Mouse (Mus musculus) liver, embryonic 15.5 days (tissue): ENCODE measurements at regions not wholly inside any gene's neighbourhood (a gene's known extent, or its start where the extent isn't known, plus 50 kb on each side); places are given as distances from the start of the nearest gene placed in this dataset.
"Not testable (repeated sequence)": the region's sequence is repeated elsewhere in the genome, so short reads cannot be mapped to it uniquely, and the experiment has no call there.

Experiments used
- ATAC-seq: fragments of 200-750 bp; cut with Nextera tagmentation; 2 replicates; pipeline ENCODE4 v1.8.0; 2017; ENCODE audit warnings: moderate number of reproducible peaks, mild to moderate bottlenecking, moderate library complexity; ENCODE audit not compliant: insufficient read depth
- H3K27ac ChIP-seq: fragments of 300-500 bp; sonication (generic); replicated peaks from 2 replicates; pipeline ENCODE4 v1.5.1; 2015; ENCODE audit warnings: mild to moderate bottlenecking, inconsistent platforms
- H3K27me3 ChIP-seq: fragments of 300-500 bp; sonication (generic); 2 replicates; pipeline ENCODE4 v1.6.1; 2015; ENCODE audit warnings: mild to moderate bottlenecking, inconsistent platforms
- H3K36me3 ChIP-seq: fragments of 300-500 bp; sonication (generic); replicated peaks from 2 replicates; pipeline ENCODE4 v1.6.1; 2015; ENCODE audit warnings: moderate library complexity, mild to moderate bottlenecking, inconsistent platforms
- H3K4me1 ChIP-seq: fragments of 300-500 bp; sonication (generic); replicated peaks from 2 replicates; pipeline ENCODE4 v1.6.1; 2015; ENCODE audit warnings: inconsistent platforms
- H3K4me2 ChIP-seq: fragments of 300-500 bp; sonication (generic); 2 replicates; pipeline ENCODE4 v1.6.1; 2015; ENCODE audit warnings: moderate library complexity, mild to moderate bottlenecking, inconsistent platforms
- H3K4me3 ChIP-seq: fragments of 300-500 bp; sonication (generic); replicated peaks from 2 replicates; pipeline ENCODE4 v1.5.1; 2015; ENCODE audit warnings: mild to moderate bottlenecking, inconsistent platforms
- H3K9ac ChIP-seq: fragments of 300-500 bp; sonication (generic); 2 replicates; pipeline ENCODE4 v1.6.1; 2015; ENCODE audit warnings: moderate library complexity, mild to moderate bottlenecking, inconsistent platforms
- H3K9me3 ChIP-seq: fragments of 300-500 bp; sonication (generic); replicated peaks from 2 replicates; pipeline ENCODE4 v1.6.1; 2016; ENCODE audit warnings: inconsistent platforms
- WGBS: fragments of 180-500 bp; shearing (Covaris S2); methylation state at CpG from one replicate; pipeline ENCODE4 v1.1.7; 2015; ENCODE audit warnings: mixed read lengths; ENCODE audit not compliant: insufficient replicate concordance; 5-methylcytosine and 5-hydroxymethylcytosine counted together

DNA sequence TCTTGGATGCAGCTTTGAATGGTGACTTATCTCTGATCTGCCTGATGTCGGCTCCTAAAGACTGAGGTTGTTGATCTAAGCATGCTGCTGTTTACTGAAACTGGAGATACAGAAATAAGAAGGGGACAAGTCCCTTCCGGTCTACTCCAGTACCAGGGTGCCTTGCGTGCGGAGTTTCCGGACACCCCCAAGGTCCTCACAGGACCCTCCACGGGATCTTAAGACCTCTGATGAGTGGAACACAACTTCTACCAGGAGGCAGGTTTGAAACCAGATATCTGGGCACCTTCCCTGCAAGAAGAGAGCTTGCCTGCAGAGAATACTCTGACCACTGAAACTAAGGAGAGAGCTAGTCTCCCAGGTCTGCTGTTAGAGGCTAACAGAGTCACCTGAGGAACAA, 148.9 kb upstream of the Stt3b start:
- H3K9ac ChIP-seq, H3K4me2 ChIP-seq, H3K4me1 ChIP-seq, H3K36me3 ChIP-seq, H3K4me3 ChIP-seq, H3K27me3 ChIP-seq, ATAC-seq, H3K27ac ChIP-seq, H3K9me3 ChIP-seq: not testable (repeated sequence)
- WGBS: 76% methylated on average over 6 of the region's 6 CpGs

DNA sequence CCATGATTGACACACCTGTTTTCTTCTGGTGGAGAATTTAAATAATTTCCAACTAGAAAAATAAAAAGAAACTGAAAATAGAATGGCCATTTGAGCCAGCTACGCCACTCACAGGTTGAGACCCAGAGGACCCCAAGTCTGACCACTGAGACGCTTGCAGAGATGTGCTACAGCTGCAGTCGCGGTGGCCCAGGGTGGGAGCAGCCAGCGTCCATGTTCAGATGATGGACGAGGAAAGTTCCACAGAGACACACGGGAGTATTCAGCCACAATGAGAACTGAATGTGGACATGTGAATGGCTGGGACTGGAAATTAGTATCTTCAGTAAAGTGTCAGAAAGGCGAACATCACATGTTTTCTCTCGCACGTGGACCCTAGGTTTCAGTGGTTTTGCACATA, 155.1 kb upstream of the Stt3b start:
- H3K4me3 ChIP-seq: no peak overlapping the region
- no peak overlapping the region for H3K4me2 ChIP-seq
- H3K9me3 ChIP-seq: no peaks in the 10 kb centered on the region
- H3K9ac ChIP-seq: no peak overlapping the region
- ATAC-seq: no peak
- 72% methylated on average over 10 of the region's 10 CpGs for WGBS
- H3K27ac ChIP-seq: no peak overlapping the region
- no peaks in the 10 kb centered on the region for H3K36me3 ChIP-seq
- no peaks in the 10 kb centered on the region for H3K4me1 ChIP-seq
- H3K27me3 ChIP-seq: no peaks in the 10 kb centered on the region

DNA sequence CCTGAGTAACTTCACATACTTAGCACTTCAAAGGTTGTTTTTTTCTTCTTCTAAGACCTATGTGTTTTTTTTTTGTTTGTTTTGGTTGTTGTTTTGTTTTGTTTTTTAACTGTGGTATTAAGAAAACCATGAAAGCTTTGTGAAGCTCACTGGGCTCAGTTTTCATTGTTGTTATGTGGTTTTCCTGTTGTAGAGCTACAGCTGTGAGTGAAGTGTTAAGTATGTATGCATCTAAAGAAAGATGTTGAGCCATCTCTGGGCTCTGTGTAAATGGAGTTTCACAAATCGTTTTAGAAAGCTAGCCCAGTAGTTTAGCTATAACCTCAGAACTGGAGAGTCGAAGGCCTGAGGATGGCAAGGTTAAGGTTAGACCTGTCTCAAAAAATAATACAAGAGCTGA, 158.4 kb upstream of the Stt3b start:
- ATAC-seq: no peak
- Histone ChIP-seq H3K9ac (no peak overlapping the region), H3K27ac (no peak overlapping the region), H3K27me3 (no peaks in the 10 kb centered on the region), H3K36me3 (no peaks in the 10 kb centered on the region), H3K4me3 (no peak overlapping the region), H3K4me2 (no peak overlapping the region), H3K4me1 (peaks cover 3% of the 10 kb centered on the region), H3K9me3 (no peaks in the 10 kb centered on the region)
- 51% methylated on average over 2 of the region's 2 CpGs for WGBS

DNA sequence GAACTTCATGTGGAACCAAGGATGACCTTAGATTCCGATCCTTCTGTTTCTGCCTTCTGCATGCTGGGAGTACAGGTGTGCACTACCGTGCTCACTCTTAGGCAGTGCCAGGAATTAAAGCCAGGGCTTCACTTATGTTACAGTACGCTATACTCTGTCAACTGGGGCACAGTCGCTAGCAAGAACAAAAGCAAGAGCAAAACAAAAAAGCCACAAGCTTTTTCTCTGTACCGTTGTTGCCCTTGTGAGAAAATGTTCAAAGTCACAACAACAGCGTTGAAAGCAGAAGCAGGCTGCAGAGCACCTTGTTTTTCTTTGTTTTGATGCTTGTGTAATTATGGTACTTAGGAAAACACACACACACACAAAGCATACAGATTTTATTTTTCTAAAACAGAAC, 161.4 kb upstream of the Stt3b start:
- no peaks in the 10 kb centered on the region for H3K27me3 ChIP-seq
- H3K9me3 ChIP-seq: no peaks in the 10 kb centered on the region
- H3K9ac ChIP-seq: no peak overlapping the region
- no peak overlapping the region for H3K4me2 ChIP-seq
- ATAC-seq: no peak
- H3K36me3 ChIP-seq: no peaks in the 10 kb centered on the region
- no peak overlapping the region for H3K27ac ChIP-seq
- no peak overlapping the region for H3K4me3 ChIP-seq
- peaks cover 7% of the 10 kb centered on the region for H3K4me1 ChIP-seq
- 77% methylated on average over 6 of the region's 6 CpGs for WGBS

DNA sequence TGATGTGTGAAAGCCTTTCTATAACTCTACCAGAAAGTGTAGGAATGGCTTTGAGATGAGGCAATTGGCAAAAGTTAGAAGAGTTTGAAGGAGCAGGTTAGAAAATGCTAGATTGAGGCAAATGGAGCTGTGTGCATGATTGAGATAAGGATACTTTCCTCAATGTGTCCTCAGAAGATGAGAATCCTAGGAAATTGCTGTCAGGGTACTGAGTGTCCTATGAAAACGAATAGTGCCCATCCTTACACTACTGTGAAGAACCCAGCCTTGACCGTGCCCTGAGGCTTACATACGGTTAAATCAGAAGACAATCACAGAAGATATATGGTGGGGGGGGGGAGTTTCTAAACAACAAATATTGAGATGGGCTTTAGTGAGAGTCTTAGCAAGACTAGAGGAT, 162.8 kb upstream of the Stt3b start:
- 49% methylated on average over 3 of the region's 3 CpGs for WGBS
- no peaks in the 10 kb centered on the region for H3K27me3 ChIP-seq
- no peaks in the 10 kb centered on the region for H3K9me3 ChIP-seq
- H3K36me3 ChIP-seq: no peaks in the 10 kb centered on the region
- H3K4me2 ChIP-seq: no peak overlapping the region
- H3K4me1 ChIP-seq: peaks cover 11% of the 10 kb centered on the region
- ATAC-seq: no peak
- H3K4me3 ChIP-seq: no peak overlapping the region
- H3K27ac ChIP-seq: no peak overlapping the region
- H3K9ac ChIP-seq: no peak overlapping the region

DNA sequence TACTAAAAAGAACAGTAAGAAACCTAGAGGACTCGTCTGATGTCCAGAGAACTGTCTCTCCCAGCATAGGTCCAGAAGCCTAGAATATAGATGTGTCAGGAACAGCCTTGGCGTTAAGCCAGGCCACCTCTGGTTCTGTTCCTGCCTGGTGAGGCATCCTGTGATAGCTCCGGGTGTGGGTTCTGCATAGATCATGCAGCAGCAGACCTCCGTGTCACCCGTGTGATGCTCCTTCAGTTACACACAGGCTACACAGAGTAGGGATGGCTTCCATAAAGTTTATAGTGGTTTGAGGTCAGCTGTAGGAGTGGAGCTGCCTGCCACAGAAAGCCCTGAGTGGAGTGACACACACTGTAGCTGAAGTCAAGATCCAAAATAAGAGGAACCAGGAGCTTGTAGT, 163.6 kb upstream of the Stt3b start:
- no peak overlapping the region for H3K4me3 ChIP-seq
- 0 out of 2 replicates have a peak overlapping the region, but pooled peaks have one; percentile 1 for H3K4me2 ChIP-seq
- H3K9me3 ChIP-seq: no peaks in the 10 kb centered on the region
- H3K36me3 ChIP-seq: no peaks in the 10 kb centered on the region
- H3K9ac ChIP-seq: no peak overlapping the region
- peak; percentile 54 for ATAC-seq
- 0 out of 2 replicates have a peak overlapping the region, but pooled peaks have one; percentile 58 for H3K27ac ChIP-seq
- 68% methylated on average over 5 of the region's 5 CpGs for WGBS
- peaks cover 17% of the 10 kb centered on the region for H3K4me1 ChIP-seq
- no peaks in the 10 kb centered on the region for H3K27me3 ChIP-seq

DNA sequence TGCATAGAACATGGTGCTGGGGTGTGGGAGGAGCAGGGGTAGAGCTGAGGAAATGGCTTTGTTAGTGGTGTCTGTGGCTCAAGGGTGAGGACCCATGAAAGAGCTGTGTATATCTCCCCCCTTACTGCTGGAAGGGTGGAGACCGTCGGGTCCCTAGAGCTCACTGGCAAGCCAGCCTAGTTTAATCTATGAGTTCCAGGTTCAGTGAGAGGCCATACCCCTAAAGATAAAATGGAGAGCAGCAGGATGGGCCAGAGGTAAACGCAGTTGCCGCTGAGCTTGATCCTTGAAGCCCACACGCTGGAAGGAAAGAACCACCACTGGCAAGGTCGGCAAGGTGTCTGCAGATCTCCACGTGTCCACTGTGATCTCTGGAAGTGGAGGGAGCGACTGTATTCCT, 164.1 kb upstream of the Stt3b start:
- H3K9ac ChIP-seq: no peak overlapping the region
- H3K9me3 ChIP-seq: no peaks in the 10 kb centered on the region
- 0 out of 2 replicates have a peak overlapping the region, but pooled peaks have one; percentile 58 for H3K27ac ChIP-seq
- no peak overlapping the region for H3K4me3 ChIP-seq
- no peaks in the 10 kb centered on the region for H3K27me3 ChIP-seq
- peaks cover 18% of the 10 kb centered on the region for H3K4me1 ChIP-seq
- 0 out of 2 replicates have a peak overlapping the region, but pooled peaks have one; percentile 1 for H3K4me2 ChIP-seq
- H3K36me3 ChIP-seq: no peaks in the 10 kb centered on the region
- peak; percentile 75 for ATAC-seq
- WGBS: 49% methylated on average over 8 of the region's 8 CpGs

DNA sequence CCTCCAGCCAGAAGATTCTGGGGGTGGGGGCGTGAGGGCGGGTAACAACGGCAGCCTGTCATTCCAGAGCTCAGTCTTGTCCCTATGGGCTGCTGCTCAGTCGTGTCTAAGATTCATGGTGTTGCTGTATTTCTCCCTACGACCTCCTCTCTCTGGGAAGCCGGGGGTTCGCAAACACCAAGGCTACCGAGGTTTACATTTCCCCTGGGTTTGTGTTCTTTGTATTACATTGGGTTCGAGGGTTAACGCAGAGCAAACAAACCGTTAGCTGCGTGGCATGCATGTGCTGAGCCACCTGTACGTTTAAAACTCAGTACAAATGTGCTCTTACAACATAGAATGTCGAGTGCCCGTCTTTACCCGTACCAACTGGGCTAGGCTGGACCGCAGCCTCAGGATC, 166.0 kb upstream of the Stt3b start:
- Histone ChIP-seq H3K9ac (no peak overlapping the region), H3K27me3 (no peaks in the 10 kb centered on the region), H3K9me3 (no peaks in the 10 kb centered on the region), H3K4me1 (peaks cover 18% of the 10 kb centered on the region), H3K4me3 (no peak overlapping the region), H3K36me3 (no peaks in the 10 kb centered on the region), H3K4me2 (no peak overlapping the region), H3K27ac (peak overlapping the region; percentile 72)
- 65% methylated on average over 17 of the region's 17 CpGs for WGBS
- peak; percentile 59 for ATAC-seq

DNA sequence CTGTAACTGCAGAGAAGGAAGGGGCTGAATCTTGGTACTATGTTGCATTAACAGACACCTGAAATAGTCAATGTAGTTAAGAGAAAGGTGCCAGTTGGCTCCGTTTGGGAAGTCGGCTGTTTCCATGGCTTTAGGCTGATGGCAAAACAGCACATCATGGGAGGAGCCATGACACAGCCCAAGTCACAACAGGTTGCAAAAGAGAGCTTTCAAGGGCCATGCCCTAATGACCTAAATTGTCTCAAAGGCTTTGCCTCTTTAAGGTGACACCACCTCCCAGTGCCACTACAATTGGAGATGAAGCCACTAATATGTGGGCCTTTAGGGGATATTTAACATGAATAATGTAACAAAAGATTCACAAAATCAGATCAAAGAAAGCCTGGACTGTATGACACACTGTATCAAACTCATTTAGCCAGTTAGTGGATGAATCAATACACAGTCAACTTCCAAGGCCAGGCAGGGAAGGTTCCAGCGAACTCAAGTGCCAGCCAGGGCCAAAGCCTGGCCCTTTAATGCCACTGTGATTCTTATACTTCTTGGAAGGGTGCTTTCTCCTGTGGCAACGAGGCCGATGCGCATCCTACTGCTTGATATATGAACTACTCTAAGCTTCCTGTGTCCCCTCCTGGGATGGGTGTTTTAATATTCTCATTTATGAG, 167.5 kb upstream of the Stt3b start:
- Histone ChIP-seq H3K27me3 (no peaks in the 10 kb centered on the region), H3K36me3 (no peaks in the 10 kb centered on the region), H3K27ac (no peak overlapping the region), H3K4me3 (no peak overlapping the region), H3K9ac (no peak overlapping the region), H3K9me3 (no peaks in the 10 kb centered on the region), H3K4me1 (peaks cover 18% of the 10 kb centered on the region), H3K4me2 (no peak overlapping the region)
- WGBS: 65% methylated on average over 6 of the region's 6 CpGs
- ATAC-seq: no peak

DNA sequence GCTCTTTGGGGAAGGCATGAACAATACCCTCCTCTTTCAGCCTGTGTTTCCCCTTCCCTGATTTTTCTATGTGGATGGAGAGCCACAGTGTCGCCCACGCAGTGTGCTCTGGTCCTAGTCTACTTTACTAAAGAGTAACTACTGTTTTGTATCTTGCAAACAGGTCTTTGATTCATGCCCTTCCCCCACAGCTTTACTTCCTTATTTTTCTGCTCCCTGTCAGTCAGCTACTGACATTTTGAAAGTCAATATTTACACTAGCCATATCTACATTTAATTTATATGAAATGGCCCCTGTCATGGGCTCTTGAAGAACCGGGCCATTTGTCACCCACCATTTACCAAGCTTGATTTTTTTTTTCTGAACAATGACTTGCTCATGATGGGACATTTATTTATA, 168.7 kb upstream of the Stt3b start:
- no peak for ATAC-seq
- no peaks in the 10 kb centered on the region for H3K27me3 ChIP-seq
- H3K36me3 ChIP-seq: no peaks in the 10 kb centered on the region
- 32% methylated on average over 3 of the region's 3 CpGs for WGBS
- no peak overlapping the region for H3K4me3 ChIP-seq
- peaks cover 11% of the 10 kb centered on the region for H3K4me1 ChIP-seq
- H3K27ac ChIP-seq: no peak overlapping the region
- no peak overlapping the region for H3K4me2 ChIP-seq
- H3K9ac ChIP-seq: no peak overlapping the region
- no peaks in the 10 kb centered on the region for H3K9me3 ChIP-seq

DNA sequence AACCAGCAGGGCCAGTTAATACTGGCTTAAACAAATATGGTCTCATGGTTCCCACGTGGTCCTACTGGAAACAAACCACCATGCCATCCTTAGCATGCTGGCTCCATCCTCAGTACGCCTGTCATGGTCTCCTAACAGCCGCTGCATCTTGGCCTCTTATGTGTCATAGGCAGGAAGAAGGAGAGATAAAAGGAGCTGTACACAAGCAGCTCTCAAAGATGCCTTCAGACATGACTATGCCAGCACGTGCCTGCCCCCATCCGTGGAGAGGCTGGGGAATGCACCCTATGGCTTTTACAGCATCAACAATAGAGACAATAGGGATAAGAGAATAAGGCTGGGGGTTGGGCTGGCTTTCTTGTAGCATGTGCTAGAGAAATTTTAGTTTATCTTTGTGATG, 171.0 kb upstream of the Stt3b start:
- Histone ChIP-seq H3K36me3 (no peaks in the 10 kb centered on the region), H3K4me3 (no peak overlapping the region), H3K9me3 (no peaks in the 10 kb centered on the region), H3K9ac (no peak overlapping the region), H3K4me2 (no peak overlapping the region), H3K27ac (no peak overlapping the region), H3K27me3 (no peaks in the 10 kb centered on the region), H3K4me1 (peaks cover 11% of the 10 kb centered on the region)
- ATAC-seq: no peak
- WGBS: 52% methylated on average over 5 of the region's 5 CpGs

DNA sequence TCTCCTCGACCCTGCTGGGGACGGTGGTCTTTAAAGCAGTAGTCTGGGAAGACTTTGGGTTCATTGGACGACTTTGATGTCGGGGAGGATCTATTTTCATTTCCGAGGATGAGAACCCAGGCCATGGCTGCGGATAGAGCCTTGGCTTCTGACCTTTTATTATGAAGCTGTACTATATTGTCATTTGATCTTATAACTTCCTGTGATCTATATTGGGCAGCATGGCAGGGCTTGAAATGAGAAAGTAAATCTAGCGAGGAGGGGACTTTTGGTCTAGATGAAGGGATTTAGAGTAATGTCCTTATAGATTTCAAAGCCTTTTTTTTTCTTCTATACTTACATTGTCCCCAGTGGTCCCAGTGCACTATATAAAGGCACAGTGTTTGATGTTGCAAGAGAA, 172.8 kb upstream of the Stt3b start:
- no peak overlapping the region for H3K9ac ChIP-seq
- 65% methylated on average over 7 of the region's 7 CpGs for WGBS
- H3K27me3 ChIP-seq: no peaks in the 10 kb centered on the region
- H3K4me2 ChIP-seq: no peak overlapping the region
- H3K27ac ChIP-seq: no peak overlapping the region
- H3K36me3 ChIP-seq: no peaks in the 10 kb centered on the region
- ATAC-seq: no peak
- H3K4me3 ChIP-seq: no peak overlapping the region
- no peaks in the 10 kb centered on the region for H3K9me3 ChIP-seq
- H3K4me1 ChIP-seq: peaks cover 7% of the 10 kb centered on the region
